Mouse (Mus musculus) spleen, adult 2 months (tissue): ENCODE data around the gene Serpinb6a. TPM values are rescaled to one million over a fixed set of nuclear protein-coding genes. Genes with fewer than 3 reads are reported as not detected.

Source experiments
- DNase-seq, 2 experiments: peaks; one replicate each; pipeline versions ENCODE4 v3.0.0 to v3.0.0-alpha.2; 2012 to 2021; ENCODE audit warnings: low spot score in 2 of 2, low read depth in 1 of 2
- H3K27ac ChIP-seq: fragments of 200-500 bp; 2 replicates; pipeline ENCODE4 v1.5.1; 2012; ENCODE audit warnings: low read length, inconsistent platforms; ENCODE audit not compliant: insufficient read depth
- H3K27me3 ChIP-seq: fragments of 200-500 bp; 2 replicates; pipeline ENCODE4 v1.6.1; 2012; ENCODE audit warnings: mild to moderate bottlenecking, moderate library complexity, low read length, inconsistent platforms; ENCODE audit not compliant: control insufficient read depth, insufficient read depth
- H3K36me3 ChIP-seq: fragments of 200-500 bp; 2 replicates; pipeline ENCODE4 v1.6.1; 2012; ENCODE audit warnings: mild to moderate bottlenecking, low read length, inconsistent platforms; ENCODE audit not compliant: control insufficient read depth, insufficient read depth
- H3K4me1 ChIP-seq: fragments of 200-500 bp; 2 replicates; pipeline ENCODE4 v1.6.1; 2011; ENCODE audit warnings: inconsistent platforms; ENCODE audit not compliant: control insufficient read depth, insufficient read depth, insufficient read length
- H3K4me3 ChIP-seq: fragments of 200-500 bp; 2 replicates; pipeline ENCODE4 v1.5.1; 2011; ENCODE audit warnings: mild to moderate bottlenecking, inconsistent platforms; ENCODE audit not compliant: insufficient read depth, insufficient read length; ENCODE audit errors: extremely low read depth
- CTCF ChIP-seq: fragments of 200-500 bp; IDR thresholded peaks from 2 replicates; pipeline ENCODE4 v1.5.1; 2011; ENCODE audit warnings: mild to moderate bottlenecking, inconsistent platforms; ENCODE audit not compliant: insufficient read depth, insufficient read length, insufficient replicate concordance; ENCODE audit errors: extremely low read depth
- POLR2A ChIP-seq: fragments of 200-500 bp; IDR thresholded peaks from 2 replicates; pipeline ENCODE4 v1.6.1; 2011; ENCODE audit warnings: low read depth, low read length, inconsistent platforms
- WGBS: fragments of 180-500 bp; shearing (Covaris S2); methylation state at CpG from one replicate; pipeline ENCODE4 v1.1.7; 2018; 5-methylcytosine and 5-hydroxymethylcytosine counted together
- polyA plus RNA-seq: library from polyadenylated mRNA; depleted of rRNA; stranded (reverse); fragments of >200 nt; gene quantifications from 2 replicates; pipeline ENCODE4 v1.2.3, GENCODE M21; 2012; rRNA removed

Serpinb6a gene
- polyA plus RNA-seq, result 32.6 and 36.3 TPM in 2 replicates

DNA sequence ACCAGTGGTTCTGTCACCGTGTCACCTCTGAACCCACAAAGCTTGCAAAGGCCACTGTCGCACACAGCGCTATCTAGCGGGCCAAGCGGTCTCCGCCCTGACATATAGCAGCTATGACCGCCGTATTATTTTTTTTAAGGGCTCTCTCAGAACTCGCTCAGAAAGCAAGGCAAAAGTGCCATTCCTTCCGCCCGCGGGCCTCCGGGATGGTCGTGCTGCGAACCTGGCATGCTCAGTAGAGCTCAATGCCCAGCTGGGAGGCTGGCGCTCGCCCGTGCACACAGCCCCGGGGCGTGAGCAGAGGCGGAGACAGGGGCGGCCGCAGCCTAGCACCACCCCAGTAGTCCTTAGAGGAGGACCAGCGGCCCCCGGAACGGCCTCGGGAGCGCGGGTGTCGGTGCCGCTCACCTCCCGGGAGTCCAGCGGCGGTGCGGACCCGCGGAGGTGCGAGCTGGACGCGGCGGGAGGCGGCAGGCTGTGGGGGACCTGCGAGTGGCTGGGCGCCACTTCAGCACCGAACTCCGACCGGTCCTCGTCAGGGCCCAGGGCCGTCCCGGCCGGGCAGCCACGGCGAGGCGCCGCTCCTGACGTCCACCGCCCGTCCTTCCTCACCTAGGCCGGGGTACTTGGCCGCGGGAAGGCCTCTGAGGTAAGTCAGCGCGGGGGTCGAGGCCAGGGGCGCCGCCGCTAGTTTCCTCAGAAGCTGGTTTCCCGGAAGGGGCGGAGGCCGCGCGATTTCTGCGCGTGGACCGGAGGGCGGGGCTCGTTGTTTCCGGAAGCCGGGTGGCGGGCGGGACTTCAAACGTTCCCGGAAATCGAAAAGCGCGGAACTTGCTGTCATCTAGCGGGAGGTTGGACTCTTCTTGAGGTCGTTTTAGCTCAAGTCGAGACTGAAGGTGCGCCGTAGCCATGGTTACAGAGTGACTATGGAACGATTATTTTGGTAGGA is at the start of gene Serpinb6a, which contains the start of gene Ripk1:
Gene Serpinb6a, minus strand, starts transcription at position 737 of the 949 bp plus-strand sequence.
Gene Ripk1, plus strand, starts transcription at position 306 of the 949 bp plus-strand sequence.
- under 1% methylated on average over 90 of the region's 92 CpGs for WGBS
- H3K4me1 ChIP-seq, result peaks cover 3% of the 10 kb centered on the region
- no peaks in the 10 kb centered on the region for H3K27me3 ChIP-seq
- peak; percentile 49 for TF ChIP-seq POLR2A
- TF ChIP-seq CTCF, result peak; percentile 42; the same call in 1 of the 2 replicates
- 0 out of 2 replicates have a peak, but pooled peaks cover 1% of the 10 kb centered on the region for H3K36me3 ChIP-seq
- peak; percentile 84 to 91 for DNase-seq
- peak within 1 kb of the TSS; percentile 98 for H3K27ac ChIP-seq
- peak within 1 kb of the TSS; percentile 100 for H3K4me3 ChIP-seq

DNA sequence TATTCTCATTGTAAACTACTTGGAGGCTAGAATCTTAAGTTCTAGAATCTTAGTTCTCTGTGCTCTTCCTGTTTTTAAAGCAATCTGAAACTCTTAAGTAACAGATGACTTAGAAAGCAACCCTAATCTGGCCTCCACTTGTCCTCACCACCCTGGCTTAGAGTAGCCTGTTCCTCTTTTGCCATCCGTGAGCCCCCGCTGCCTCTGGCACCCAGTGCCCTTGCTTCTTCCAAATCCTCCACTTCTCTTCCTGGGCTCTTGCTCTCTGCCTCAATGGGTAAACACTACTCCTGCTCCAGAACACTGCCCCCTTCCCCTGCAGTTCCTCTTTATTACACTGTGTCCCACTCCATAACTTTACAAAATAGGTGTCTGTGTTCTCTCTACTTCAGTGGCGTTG is 49.1 kb upstream of the Serpinb6a start:
- 43% methylated on average over 3 of the region's 3 CpGs for WGBS
- no peak for TF ChIP-seq CTCF
- no peak for TF ChIP-seq POLR2A
- no peak overlapping the region for H3K27ac ChIP-seq
- H3K27me3 ChIP-seq, result no peaks in the 10 kb centered on the region
- peaks cover 8% of the 10 kb centered on the region for H3K4me1 ChIP-seq
- DNase-seq, result no peak
- H3K36me3 ChIP-seq, result no peaks in the 10 kb centered on the region
- H3K4me3 ChIP-seq, result no peak overlapping the region

DNA sequence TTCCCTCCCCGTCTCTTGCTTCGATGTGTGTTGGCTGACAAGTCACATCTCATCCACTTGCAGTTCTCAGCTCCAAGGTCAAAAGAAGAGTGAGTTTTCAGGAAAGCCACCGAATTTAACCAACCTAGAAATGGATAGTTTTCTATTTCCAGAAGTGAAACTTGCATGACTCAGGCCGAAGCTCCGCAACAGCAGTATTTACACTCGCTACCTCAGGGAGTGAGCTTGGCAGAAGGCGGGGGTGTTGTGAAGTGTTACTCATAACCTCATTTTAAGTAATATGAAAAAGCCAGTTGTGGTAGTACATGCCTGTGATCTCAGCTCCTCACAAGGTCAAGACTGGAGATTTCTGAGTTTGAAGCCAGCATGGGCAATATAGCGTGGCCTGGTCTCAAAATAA is 47.9 kb upstream of the Serpinb6a start:
- no peak for TF ChIP-seq POLR2A
- TF ChIP-seq CTCF, result no peak
- H3K4me3 ChIP-seq, result no peak overlapping the region
- no peak overlapping the region for H3K27ac ChIP-seq
- no peak for DNase-seq
- H3K36me3 ChIP-seq, result no peaks in the 10 kb centered on the region
- H3K27me3 ChIP-seq, result no peaks in the 10 kb centered on the region
- H3K4me1 ChIP-seq, result peaks cover 8% of the 10 kb centered on the region
- WGBS, result 80% methylated on average over 8 of the region's 8 CpGs

- Histone ChIP-seq H3K4me1 (peaks cover 8% of the 10 kb centered on the region), H3K27me3 (no peaks in the 10 kb centered on the region), H3K27ac (no peak overlapping the region), H3K36me3 (no peaks in the 10 kb centered on the region), H3K4me3 (no peak overlapping the region)
- WGBS, result 94% methylated on average over 3 of the region's 3 CpGs
- no peak for DNase-seq
- TF ChIP-seq POLR2A (no peak), CTCF (no peak)
Observed at GRCm38 (mm10) chr13:34047526-34047925, 44.9 kb upstream of the Serpinb6a start.

DNA sequence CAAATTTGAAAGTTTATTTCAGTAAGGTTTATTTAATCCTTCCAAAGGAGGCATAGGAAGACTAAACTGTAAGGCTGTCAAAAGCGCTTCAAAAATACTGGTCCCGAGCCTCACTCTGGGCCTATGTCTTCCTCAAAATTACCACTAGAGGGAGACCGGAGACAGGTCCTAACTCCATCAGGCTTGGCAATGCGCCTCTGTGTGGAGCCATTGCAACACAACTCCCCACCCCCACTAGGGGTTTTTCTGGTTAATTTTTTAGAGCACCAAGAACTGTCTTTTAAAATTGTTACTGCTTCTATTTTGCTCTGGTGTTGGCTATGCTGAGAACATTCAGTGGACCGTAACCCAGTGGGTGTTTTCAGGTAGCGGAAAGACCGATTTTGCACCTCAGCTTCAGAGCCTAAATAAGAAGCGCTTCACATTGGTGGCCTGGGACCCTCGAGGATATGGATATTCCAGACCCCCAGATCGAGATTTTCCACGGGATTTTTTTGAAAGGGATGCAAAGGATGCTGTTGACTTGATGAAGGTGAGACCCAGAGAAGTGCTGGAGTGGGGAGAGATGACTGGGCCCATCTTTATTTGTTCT is 43.9 kb upstream of the Serpinb6a start:
- peak; percentile 56 to 65 for DNase-seq
- Histone ChIP-seq H3K36me3 (no peaks in the 10 kb centered on the region), H3K4me1 (peaks cover 6% of the 10 kb centered on the region), H3K4me3 (no peak overlapping the region), H3K27me3 (no peaks in the 10 kb centered on the region), H3K27ac (no peak overlapping the region)
- 42% methylated on average over 11 of the region's 11 CpGs for WGBS
- no peak for TF ChIP-seq POLR2A
- peak; percentile 91; the same call in 1 of the 2 replicates for TF ChIP-seq CTCF

- no peaks in the 10 kb centered on the region for H3K36me3 ChIP-seq
- no peak for DNase-seq
- TF ChIP-seq CTCF (no peak), POLR2A (no peak)
- no peak overlapping the region for H3K27ac ChIP-seq
- no peak overlapping the region for H3K4me3 ChIP-seq
- no peaks in the 10 kb centered on the region for H3K4me1 ChIP-seq
- no peaks in the 10 kb centered on the region for H3K27me3 ChIP-seq
- 77% methylated on average over 5 of the region's 5 CpGs for WGBS
Observed at GRCm38 (mm10) chr13:34045511-34046249, 43.1 kb upstream of the Serpinb6a start.
